Mouse (Mus musculus) monocyte, adult 5-6 weeks (primary cell): ENCODE measurements around the gene Pde4d. TPM values are rescaled to one million over a fixed set of nuclear protein-coding genes. Genes with fewer than 3 reads are reported as not detected.

Source experiments
- ATAC-seq: fragments of 153-309, 156-312 bp; replicated peaks from 2 replicates; pipeline ENCODE4 v1.8.0; 2017; ENCODE audit warnings: mild to moderate bottlenecking; ENCODE audit not compliant: low TSS enrichment, insufficient number of reproducible peaks, severe bottlenecking, poor library complexity, low FRiP score
- total RNA-seq: library from RNA; stranded (forward); fragments of 200-1000, 200-491, 200-594 nt; gene quantifications from 3 replicates; pipeline ENCODE4 v1.2.3, GENCODE M21; 2017

Gene Pde4d
- total RNA-seq, 1 experiment from 2014 or later = 3.4 TPM

DNA sequence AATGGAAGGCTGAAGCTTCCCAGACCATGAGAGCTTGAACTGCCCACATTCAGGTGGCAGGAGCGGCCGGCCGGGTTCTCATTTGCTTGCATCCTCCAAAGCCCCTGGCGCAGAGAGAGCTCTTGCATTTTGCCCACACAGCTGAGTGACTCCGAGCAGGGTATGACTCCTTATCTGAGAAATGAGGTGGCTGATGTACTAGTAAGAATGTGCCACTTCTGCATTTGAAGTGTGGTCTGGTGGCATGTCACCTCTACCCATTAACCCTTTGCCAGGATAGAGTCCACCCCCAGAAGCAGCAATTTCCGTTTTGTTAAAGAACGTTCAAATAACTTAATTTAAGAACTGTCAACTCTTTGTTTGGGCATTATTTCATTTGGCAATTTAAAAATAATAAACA lies 412.0 kb downstream of the Pde4d start:
- no peak for ATAC-seq

DNA sequence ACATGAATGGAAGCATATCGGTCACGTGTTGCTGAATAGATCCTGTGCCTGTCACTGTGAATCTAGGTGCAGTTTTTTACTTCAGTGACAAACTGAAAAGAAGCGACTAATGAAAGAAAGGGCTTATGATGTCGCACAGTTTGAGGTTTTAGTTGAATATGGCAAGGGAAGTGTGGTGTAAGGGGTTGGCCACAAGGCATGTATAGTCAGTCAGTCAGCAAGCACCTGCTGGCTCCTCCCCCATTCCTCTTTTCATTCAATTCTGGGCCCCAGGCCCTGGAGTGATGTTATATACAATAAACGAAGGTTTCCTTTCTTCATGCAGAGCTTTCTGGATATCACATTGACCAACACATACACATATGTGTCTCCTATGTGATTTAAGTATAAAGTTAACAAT lies 412.4 kb downstream of the Pde4d start:
- ATAC-seq = no peak

- no peak for ATAC-seq
Observed at GRCm38 (mm10) chr13:108900160-108900559, 450.4 kb downstream of the Pde4d start.

- ATAC-seq = no peak
Observed at GRCm38 (mm10) chr13:108905121-108905520, 455.4 kb downstream of the Pde4d start.

DNA sequence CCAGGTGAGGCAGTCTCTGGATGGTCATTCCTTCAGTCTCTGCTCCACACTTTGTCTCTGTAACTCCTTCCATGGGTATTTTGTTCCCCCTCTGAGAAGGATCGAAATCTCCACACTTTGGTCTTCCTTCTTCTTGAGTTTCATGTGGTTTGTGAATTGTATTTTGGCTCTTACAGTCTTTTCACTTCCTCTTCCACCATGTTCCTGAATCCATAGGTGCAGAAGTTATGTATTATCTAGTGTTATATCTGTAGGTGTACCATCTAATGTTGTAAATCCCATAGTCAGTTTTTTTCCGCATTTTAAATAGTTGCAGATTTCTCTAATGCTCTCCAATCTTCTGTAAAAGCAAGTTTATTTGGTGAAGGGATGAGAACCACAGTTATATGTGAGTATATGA lies 459.4 kb downstream of the Pde4d start:
- no peak for ATAC-seq

DNA sequence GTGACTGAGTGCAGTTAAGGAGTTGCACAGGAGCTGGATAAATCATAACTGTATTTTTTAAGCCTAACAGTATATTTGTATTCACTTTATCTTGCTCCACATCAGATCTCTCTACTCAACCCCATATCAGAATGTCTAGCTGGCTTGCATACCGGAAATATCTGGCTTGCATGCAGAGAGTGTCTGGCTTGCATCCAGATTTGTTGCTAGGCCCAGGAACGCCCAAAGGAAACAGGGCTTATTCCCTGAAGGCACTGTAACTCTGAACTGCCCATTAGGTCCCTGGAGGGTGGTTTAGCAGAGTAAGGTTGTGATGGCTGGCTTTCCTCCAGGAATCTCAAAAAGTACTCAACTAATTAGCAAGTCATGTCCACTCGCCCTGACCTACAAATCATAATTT lies 464.9 kb downstream of the Pde4d start:
- no peak for ATAC-seq

DNA sequence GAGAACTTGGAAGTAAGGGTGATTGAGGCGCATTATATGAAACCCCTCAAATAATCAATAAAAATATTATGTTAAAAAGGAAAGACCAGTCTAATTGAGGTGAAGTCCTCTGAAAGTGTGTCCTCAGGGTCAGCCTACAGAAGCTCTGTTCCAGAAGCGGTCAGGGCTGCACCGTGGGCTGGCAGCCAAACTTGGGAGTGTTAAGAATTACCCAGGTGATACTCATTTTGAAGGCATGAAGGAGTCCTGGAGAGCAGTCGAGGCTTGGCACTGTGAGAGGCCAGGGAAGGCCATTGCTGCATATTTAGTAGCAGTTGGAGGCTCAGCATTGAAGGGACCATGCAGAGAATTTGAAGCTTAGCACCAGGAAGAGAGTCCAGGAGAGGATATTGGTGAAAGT lies 471.4 kb downstream of the Pde4d start:
- no peak for ATAC-seq

DNA sequence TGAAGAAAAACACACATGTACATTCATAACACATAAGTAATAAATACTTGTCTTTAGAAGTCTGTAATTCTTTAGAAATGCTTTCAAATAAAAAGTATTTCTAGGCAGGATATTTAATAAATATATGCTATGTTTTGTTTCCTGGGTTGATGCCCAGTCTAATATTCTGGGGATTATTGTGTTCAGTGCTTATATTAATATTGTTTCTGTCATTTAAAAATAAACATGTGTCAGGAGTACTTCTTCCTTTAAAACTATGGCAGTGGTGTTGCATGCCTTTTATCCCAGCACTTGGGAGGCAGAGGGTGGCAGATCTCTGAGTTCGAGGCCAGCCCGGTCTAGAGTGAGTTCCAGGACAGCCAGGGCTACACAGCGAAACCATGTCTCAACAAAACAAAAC lies 485.1 kb downstream of the Pde4d start:
- ATAC-seq = no peak

- ATAC-seq = no peak
Observed at GRCm38 (mm10) chr13:108937272-108937671, 487.5 kb downstream of the Pde4d start.

- ATAC-seq = no peak
Observed at GRCm38 (mm10) chr13:108952911-108953310, 503.2 kb downstream of the Pde4d start.

DNA sequence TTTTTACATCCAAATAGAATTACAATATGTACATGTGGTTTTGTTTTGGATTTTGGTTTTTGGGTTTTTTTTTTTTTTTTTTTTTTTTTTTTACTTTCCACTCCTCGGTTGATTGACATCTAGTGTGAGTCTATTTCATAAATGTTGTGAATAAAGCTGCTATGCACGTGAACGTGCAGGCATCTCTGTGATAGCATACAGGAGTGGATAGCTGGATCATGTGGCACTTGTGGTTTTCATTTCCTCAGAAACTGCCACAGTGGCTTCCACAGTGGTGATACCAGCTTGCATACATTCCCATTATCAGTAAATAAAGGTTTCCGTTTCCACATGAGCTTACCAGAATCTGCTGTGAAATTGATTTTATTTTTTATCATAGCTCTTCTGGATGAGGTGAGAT lies 506.3 kb downstream of the Pde4d start:
- ATAC-seq = no peak

- ATAC-seq = no peak
Observed at GRCm38 (mm10) chr13:108964056-108964455, 514.3 kb downstream of the Pde4d start.

GRCm38 (mm10) chr13:108981144-108981543 lies 531.4 kb downstream of the Pde4d start:
- no peak for ATAC-seq

- no peak for ATAC-seq
Observed at GRCm38 (mm10) chr13:108998739-108999138, 549.0 kb downstream of the Pde4d start.

DNA sequence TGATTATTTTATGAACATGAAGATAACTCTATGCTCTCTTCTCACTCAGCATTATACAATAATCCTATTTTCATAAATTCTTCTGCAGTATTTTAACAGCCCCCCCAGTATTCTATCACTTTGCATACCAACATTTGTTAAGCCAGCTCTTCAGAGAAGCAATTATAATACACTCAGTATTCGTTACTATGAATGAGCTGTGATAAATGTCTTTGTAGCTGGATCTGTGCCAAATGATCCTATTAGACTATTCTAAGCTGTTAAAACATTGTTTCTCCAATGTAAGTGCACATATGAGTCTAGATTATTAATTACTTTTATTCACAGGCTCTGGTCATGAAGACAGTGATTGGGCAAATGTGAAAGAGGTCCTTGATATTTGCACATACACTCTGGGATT lies 575.0 kb downstream of the Pde4d start:
- no peak for ATAC-seq

GRCm38 (mm10) chr13:109047126-109047525 lies 597.4 kb downstream of the Pde4d start:
- ATAC-seq = no peak

GRCm38 (mm10) chr13:109052805-109053204 lies 603.1 kb downstream of the Pde4d start:
- ATAC-seq = no peak

- no peak for ATAC-seq
Observed at GRCm38 (mm10) chr13:109053242-109054018, 603.7 kb downstream of the Pde4d start.

DNA sequence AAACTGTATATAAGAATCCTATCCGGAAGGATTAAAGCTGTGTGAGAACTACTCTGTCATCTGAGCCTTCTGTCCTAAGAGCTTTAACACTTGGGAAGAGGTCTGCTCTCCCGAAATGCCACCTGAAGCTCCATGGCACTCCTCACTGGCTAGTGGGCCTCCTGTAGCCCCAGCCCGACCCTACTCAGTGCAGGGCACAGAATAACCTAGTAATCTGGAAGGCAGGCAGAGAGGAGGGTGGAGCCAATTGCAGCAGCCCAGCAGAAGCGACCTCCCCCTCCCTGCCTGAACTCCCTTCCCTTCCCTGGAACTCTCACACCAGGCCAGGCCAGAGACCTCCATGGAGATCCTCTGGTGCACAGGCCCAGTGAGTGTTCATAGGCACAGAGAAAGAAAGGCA lies 608.3 kb downstream of the Pde4d start:
- no peak for ATAC-seq

GRCm38 (mm10) chr13:109066581-109067159 lies 616.9 kb downstream of the Pde4d start:
- no peak for ATAC-seq
